Mouse (Mus musculus) small intestine, adult 2 months (tissue): ENCODE measurements around the gene Ccdc85b.

Source experiments
- CTCF ChIP-seq: fragments of 200-500 bp; IDR thresholded peaks from 2 replicates; pipeline ENCODE4 v1.5.1; 2012; ENCODE audit warnings: low read depth, mild to moderate bottlenecking, control low read depth, inconsistent platforms, low read length, moderate library complexity, mixed read lengths; ENCODE audit not compliant: insufficient replicate concordance, insufficient read length; ENCODE audit errors: extremely low read depth
- POLR2A ChIP-seq: fragments of 200-500 bp; IDR thresholded peaks from 2 replicates; pipeline ENCODE4 v1.6.1; 2012; ENCODE audit warnings: low read depth, mild to moderate bottlenecking, control low read depth, inconsistent platforms, low read length, moderate library complexity

DNA sequence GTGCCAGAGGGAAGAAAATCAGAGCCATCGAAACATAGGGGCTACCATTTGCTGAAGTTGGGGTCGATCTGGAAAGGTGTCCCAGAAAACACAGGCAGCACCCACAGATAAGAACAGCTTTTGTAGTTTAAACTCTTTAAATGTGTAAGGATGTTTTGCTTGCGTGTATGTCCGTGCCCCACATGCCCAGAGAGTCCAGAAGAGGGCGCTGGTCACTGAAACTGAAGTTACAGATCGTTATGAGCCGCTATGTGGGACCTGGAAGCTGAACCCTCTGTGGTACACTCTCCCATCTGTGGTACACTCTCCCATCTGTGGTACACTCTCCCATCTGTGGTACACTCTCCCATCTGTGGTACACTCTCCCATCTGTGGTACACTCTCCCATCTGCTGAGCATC, 50.6 kb downstream of the Ccdc85b start:
- no peak for TF ChIP-seq POLR2A
- TF ChIP-seq CTCF: peak; percentile 71; the same call in 1 of the 2 replicates
